Mouse (Mus musculus) ES-E14 (cell line): ENCODE data around the gene Nrcam. TPM values are rescaled to one million over a fixed set of nuclear protein-coding genes. Genes with fewer than 3 reads are reported as not detected.
A peak's percentile ranks its signal among the peaks of the same experiment; 100 is the strongest.

Experiments
- DNase-seq: peaks from one replicate; pipeline ENCODE4 v3.0.0-alpha.2; 2013; ENCODE audit warnings: low read depth, low spot score
- H3K27ac ChIP-seq: 2 replicates; pipeline ENCODE4 v1.5.1; 2012; ENCODE audit warnings: low read depth, mild to moderate bottlenecking, low read length, moderate library complexity, mixed read lengths; ENCODE audit not compliant: poor library complexity, insufficient read depth, severe bottlenecking
- H3K36me3 ChIP-seq: 2 replicates; pipeline ENCODE4 v1.6.1; 2012; ENCODE audit warnings: mild to moderate bottlenecking, low read length, moderate library complexity, mixed read lengths; ENCODE audit not compliant: control insufficient read depth, poor library complexity, insufficient read depth, severe bottlenecking
- H3K4me1 ChIP-seq, 2 experiments: fragments of 150-350 bp in 1 of 2; sonication (generic) in 1 of 2; 2 replicates each; pipeline ENCODE4 v1.6.1; 2012; ENCODE audit warnings: low read length in 2 of 2, mild to moderate bottlenecking in 1 of 2, mixed read lengths in 1 of 2; ENCODE audit not compliant: control insufficient read depth in 2 of 2, insufficient read depth in 2 of 2, poor library complexity in 1 of 2
- H3K4me3 ChIP-seq, 2 experiments: fragments of 150-350 bp in 1 of 2; sonication (generic) in 1 of 2; 2 replicates each; pipeline ENCODE4 v1.5.1; 2012; ENCODE audit warnings: low read length in 2 of 2, low read depth in 1 of 2, mild to moderate bottlenecking in 1 of 2, mixed read lengths in 1 of 2; ENCODE audit not compliant: insufficient read depth in 1 of 2, poor library complexity in 1 of 2, severe bottlenecking in 1 of 2
- H3K9ac ChIP-seq: 2 replicates; pipeline ENCODE4 v1.6.1; 2012; ENCODE audit warnings: low read depth, mild to moderate bottlenecking, low read length, mixed read lengths; ENCODE audit not compliant: poor library complexity, insufficient read depth, severe bottlenecking
- H3K9me3 ChIP-seq: fragments of 150-350 bp; sonication (generic); 2 replicates; pipeline ENCODE4 v1.6.1; 2012; ENCODE audit warnings: low read depth, mild to moderate bottlenecking, low read length; ENCODE audit not compliant: control insufficient read depth, insufficient read depth
- CHD2 ChIP-seq: IDR thresholded peaks from 2 replicates; pipeline ENCODE4 v1.6.1; 2014; ENCODE audit warnings: mild to moderate bottlenecking, low read depth, low read length, inconsistent platforms
- HCFC1 ChIP-seq: IDR thresholded peaks from 2 replicates; pipeline ENCODE4 v1.6.1; 2012; ENCODE audit warnings: low read length, inconsistent platforms, borderline replicate concordance; ENCODE audit not compliant: insufficient read depth
- MAFK ChIP-seq: IDR thresholded peaks from 2 replicates; pipeline ENCODE4 v1.6.1; 2014; ENCODE audit warnings: mild to moderate bottlenecking, low read depth, low read length, inconsistent platforms; ENCODE audit not compliant: insufficient read depth
- ZC3H11A ChIP-seq: IDR thresholded peaks from 2 replicates; pipeline ENCODE4 v1.6.1; 2012; ENCODE audit warnings: low read depth, mild to moderate bottlenecking, inconsistent platforms, low read length, borderline replicate concordance
- ZNF384 ChIP-seq: IDR thresholded peaks from 2 replicates; pipeline ENCODE4 v1.6.1; 2012; ENCODE audit warnings: low read depth, low read length, inconsistent platforms
- in situ Hi-C, 2 experiments: fragments of 600-800 bp; cut with MboI; formaldehyde crosslinking; loops; one replicate each; pipeline ENCODE4 v1.15.1; 2025; ENCODE audit warnings: low sequenced_read_pairs in 2 of 2, inconsistent platforms in 1 of 2; ENCODE audit not compliant: unreplicated experiment in 2 of 2
- total RNA-seq: library from RNA; depleted of rRNA; stranded (reverse); fragments of 300-350 nt; gene quantifications from 2 replicates; pipeline ENCODE4 v1.2.3, GENCODE M21; 2012

Gene Nrcam
- total RNA-seq, 1 experiment, result 2.9 TPM

DNA sequence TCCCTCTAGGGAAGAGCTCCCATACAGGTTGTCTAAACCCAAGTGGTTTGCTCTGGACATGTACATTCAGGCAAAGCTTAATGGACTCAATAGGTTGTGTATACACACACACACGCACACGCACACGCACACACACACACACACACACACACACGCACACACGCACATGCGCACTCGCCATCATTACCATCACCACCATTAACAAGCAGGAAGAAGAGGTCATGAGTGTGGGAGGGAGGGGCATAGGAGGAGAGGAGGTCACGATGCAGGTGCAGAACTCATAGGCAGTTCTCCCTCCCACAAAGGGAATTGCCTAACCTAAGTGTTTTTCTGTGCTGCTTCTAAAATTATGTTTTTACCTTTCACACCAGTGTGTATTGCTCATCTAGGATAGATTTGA, 41.7 kb upstream of the Nrcam start:
- DNase-seq, result no peak
- in situ Hi-C loops, result no loop called here
- Histone ChIP-seq H3K4me3 (no peak overlapping the region), H3K9ac (no peak overlapping the region), H3K36me3 (peaks cover 5% of the 10 kb centered on the region; the same call in 1 of the 2 replicates), H3K4me1 (no peaks in the 10 kb centered on the region; a peak in 1 of 4 replicates), H3K27ac (no peak overlapping the region), H3K9me3 (no peaks in the 10 kb centered on the region)
- no peak for TF ChIP-seq ZC3H11A
- TF ChIP-seq ZNF384, result no peak
- no peak for TF ChIP-seq HCFC1
- no peak for TF ChIP-seq MAFK
- TF ChIP-seq CHD2, result no peak

DNA sequence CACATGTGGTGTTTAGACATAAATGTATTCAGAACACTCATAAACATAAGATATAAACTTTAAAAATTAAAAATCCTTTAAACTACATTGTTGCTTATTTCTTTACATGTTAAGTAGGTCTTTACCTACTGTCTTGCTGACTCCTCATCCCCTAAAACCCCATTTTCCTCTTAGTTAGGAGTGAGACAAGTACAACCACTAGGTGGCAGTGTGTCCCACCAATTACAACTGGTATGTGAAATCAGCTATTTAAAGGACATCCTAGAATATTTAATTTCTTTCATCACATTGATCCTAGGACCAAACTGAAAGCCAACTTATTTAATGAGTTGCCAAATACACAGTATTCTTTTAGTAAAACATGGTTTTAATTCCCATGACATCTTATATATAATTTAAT, 36.4 kb upstream of the Nrcam start:
- in situ Hi-C loops, result loop anchor here in 1 of 2 experiments (10.0 kb wide), 1 partner anchor 253 kb away; no protein-coding TSS in a partner anchor

DNA sequence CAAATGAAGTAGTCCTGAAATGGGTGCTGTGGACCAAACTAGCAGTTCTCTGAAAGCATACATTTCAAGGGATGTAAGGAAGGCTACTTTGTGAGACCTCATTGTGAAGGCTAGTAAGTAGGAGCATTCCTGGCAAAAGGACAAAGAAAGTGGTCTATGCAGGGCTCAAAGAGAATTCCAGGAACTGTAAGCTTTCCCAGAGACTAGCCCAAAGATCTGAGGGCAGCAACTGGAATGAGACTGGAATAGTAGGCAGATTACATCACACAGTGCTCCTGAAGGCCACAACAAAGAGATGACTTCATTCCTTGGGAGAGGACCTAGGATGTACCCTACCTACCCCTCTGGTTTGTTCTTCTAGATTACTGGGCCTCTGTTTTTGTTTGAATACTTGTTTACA, 27.9 kb upstream of the Nrcam start:
- Histone ChIP-seq H3K36me3 (0 out of 2 replicates have a peak, but pooled peaks cover 2% of the 10 kb centered on the region), H3K9ac (no peak overlapping the region), H3K4me1 (no peaks in the 10 kb centered on the region), H3K4me3 (no peak overlapping the region), H3K9me3 (no peaks in the 10 kb centered on the region), H3K27ac (no peak overlapping the region)
- DNase-seq, result no peak
- in situ Hi-C loops, result loop anchor here in 1 of 2 experiments (25.0 kb wide), 1 partner anchor 262 kb away; no protein-coding TSS in a partner anchor
- TF ChIP-seq ZNF384 (no peak), MAFK (no peak)

More for the DNA sequence above, 36.4 kb upstream of the Nrcam start:
- DNase-seq, result peak; percentile 54
- Histone ChIP-seq H3K9me3 (no peaks in the 10 kb centered on the region), H3K4me1 (no peaks in the 10 kb centered on the region), H3K27ac (no peak overlapping the region), H3K4me3 (no peak overlapping the region), H3K9ac (no peak overlapping the region), H3K36me3 (peaks cover 2% of the 10 kb centered on the region; the same call in 1 of the 2 replicates)
- TF ChIP-seq CHD2, result no peak
- TF ChIP-seq ZNF384, result no peak
- TF ChIP-seq ZC3H11A, result no peak
- TF ChIP-seq MAFK, result no peak
- TF ChIP-seq HCFC1, result no peak

DNA sequence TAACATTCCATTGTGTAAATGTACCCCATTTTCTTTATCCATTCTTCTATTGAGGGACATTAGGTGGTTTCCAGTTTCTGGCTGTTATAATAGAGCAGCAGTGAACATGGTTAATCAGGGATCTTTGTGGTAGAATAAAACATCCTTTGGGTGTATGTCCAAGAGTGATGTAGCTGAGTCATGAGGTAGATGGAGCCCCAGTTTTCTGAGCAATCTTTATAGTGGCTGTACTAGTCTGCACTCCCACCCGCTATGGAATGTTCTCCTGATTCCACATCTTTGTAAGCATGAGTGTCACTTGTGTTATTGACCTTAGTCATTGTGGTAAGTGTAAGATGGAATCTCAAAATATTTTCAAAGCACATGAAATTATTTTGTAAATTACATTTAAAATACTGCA, 24.7 kb upstream of the Nrcam start:
- H3K4me1 ChIP-seq, result no peaks in the 10 kb centered on the region
- no peak for DNase-seq
- TF ChIP-seq ZC3H11A (no peak), MAFK (no peak), CHD2 (no peak)
- H3K4me3 ChIP-seq, result no peak overlapping the region
- H3K36me3 ChIP-seq, result 0 out of 2 replicates have a peak, but pooled peaks cover 2% of the 10 kb centered on the region
- H3K27ac ChIP-seq, result no peak overlapping the region
- H3K9ac ChIP-seq, result no peak overlapping the region
- in situ Hi-C loops, result loop anchor here in 1 of 2 experiments (25.0 kb wide), 1 partner anchor 258 kb away; no protein-coding TSS in a partner anchor
- H3K9me3 ChIP-seq, result no peaks in the 10 kb centered on the region

DNA sequence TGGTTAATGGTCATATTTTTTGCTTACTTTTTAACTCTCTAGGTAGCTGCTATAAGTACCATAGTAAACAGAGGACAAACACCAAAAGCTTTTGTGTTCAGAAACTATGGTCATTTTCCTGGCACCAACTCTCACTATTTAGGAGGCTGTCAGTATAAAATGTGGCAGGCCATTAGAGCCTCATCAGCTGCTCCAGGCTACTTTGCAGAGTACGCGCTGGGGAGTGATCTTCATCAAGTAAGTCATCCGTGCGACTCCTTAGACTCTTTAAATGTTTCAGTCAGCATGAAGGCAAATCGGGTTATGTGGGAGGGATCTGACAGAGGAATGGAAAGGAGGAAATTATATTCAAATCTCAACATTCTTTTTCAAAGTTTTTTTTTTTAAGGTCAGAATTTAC, 23.8 kb upstream of the Nrcam start:
- no peak for DNase-seq
- no peak overlapping the region for H3K4me3 ChIP-seq
- in situ Hi-C loops, result loop anchor here in 1 of 2 experiments (25.0 kb wide), 1 partner anchor 257 kb away; no protein-coding TSS in a partner anchor

More for the DNA sequence above, 23.8 kb upstream of the Nrcam start:
- TF ChIP-seq MAFK (no peak), ZC3H11A (no peak), ZNF384 (no peak), CHD2 (no peak), HCFC1 (no peak)
- Histone ChIP-seq H3K27ac (no peak overlapping the region), H3K36me3 (0 out of 2 replicates have a peak, but pooled peaks cover 1% of the 10 kb centered on the region), H3K4me1 (no peaks in the 10 kb centered on the region), H3K9ac (no peak overlapping the region), H3K9me3 (no peaks in the 10 kb centered on the region)
